Mouse (Mus musculus): ENCODE data around the gene Hoxb4.

GRCm38 (mm10) chr11:96280399-96281378, 37.4 kb upstream of the Hoxb4 start:
- TF ChIP-seq CTCF (IDR thresholded peaks at IDR 0.05; ENCODE audit: extremely low read depth, insufficient read depth, insufficient read length, insufficient replicate concordance): no peak
- TF ChIP-seq POLR2A (IDR thresholded peaks at IDR 0.05; ENCODE audit: low read depth, low read length): no peak

Data from spleen, adult 2 months (tissue).